Mouse (Mus musculus): ENCODE data around the gene Klrb1b.
"Not testable (repeated sequence)": the region's sequence is repeated elsewhere in the genome, so short reads cannot be mapped to it uniquely, and the experiment has no call there.

The Klrb1b gene

GRCm38 (mm10) chr6:128799144-128799895 lies 26.8 kb downstream of the Klrb1b start:
- peak; percentile 91 for DNase-seq (ENCODE audit: low read depth)

- DNase-seq (ENCODE audit: low read depth): peak; percentile 90
Observed at GRCm38 (mm10) chr6:128798772-128799143, 27.4 kb downstream of the Klrb1b start.

- peak; percentile 57 for DNase-seq (ENCODE audit: low read depth)
Observed at GRCm38 (mm10) chr6:128797936-128798771, 28.0 kb downstream of the Klrb1b start.

- DNase-seq (ENCODE audit: low read depth): no peak
Observed at GRCm38 (mm10) chr6:128797185-128797905, 28.8 kb downstream of the Klrb1b start.

- peak; percentile 85 for DNase-seq (ENCODE audit: low read depth)
Observed at GRCm38 (mm10) chr6:128796321-128796955, 29.7 kb downstream of the Klrb1b start.

GRCm38 (mm10) chr6:128793734-128794133 lies 32.4 kb downstream of the Klrb1b start:
- no peak for DNase-seq (ENCODE audit: low read depth)

GRCm38 (mm10) chr6:128790491-128790994 lies 35.6 kb downstream of the Klrb1b start:
- DNase-seq (ENCODE audit: low read depth): not testable (repeated sequence)

GRCm38 (mm10) chr6:128789115-128789514 lies 37.0 kb downstream of the Klrb1b start, which contains the start of gene Klrb1c:
Klrb1c (minus strand) TSS chr6:128789215.
- no peak for DNase-seq (ENCODE audit: low read depth)

- DNase-seq (ENCODE audit: low read depth): no peak
Observed at GRCm38 (mm10) chr6:128788517-128788916, 37.6 kb downstream of the Klrb1b start.

- not testable (repeated sequence) for DNase-seq (ENCODE audit: low read depth)
Observed at GRCm38 (mm10) chr6:128786396-128786795, 39.7 kb downstream of the Klrb1b start.

GRCm38 (mm10) chr6:128769481-128770253 lies 56.5 kb downstream of the Klrb1b start:
- DNase-seq (ENCODE audit: low read depth): peak; percentile 34

- DNase-seq (ENCODE audit: low read depth): peak; percentile 14
Observed at GRCm38 (mm10) chr6:128768047-128768446, 58.1 kb downstream of the Klrb1b start.

- DNase-seq (ENCODE audit: low read depth): peak; percentile 90
Observed at GRCm38 (mm10) chr6:128766486-128767254, 59.5 kb downstream of the Klrb1b start.

GRCm38 (mm10) chr6:128765211-128765610 lies 60.9 kb downstream of the Klrb1b start:
- DNase-seq (ENCODE audit: low read depth): peak; percentile 83

GRCm38 (mm10) chr6:128764598-128764997 lies 61.5 kb downstream of the Klrb1b start:
- no peak for DNase-seq (ENCODE audit: low read depth)

GRCm38 (mm10) chr6:128763736-128764523 lies 62.2 kb downstream of the Klrb1b start:
- DNase-seq (ENCODE audit: low read depth): peak; percentile 99

Measured in 416B (cell line).